Mouse (Mus musculus) left cerebral cortex, postnatal 36 days (tissue): ENCODE measurements around the gene Arid2. TPM values are rescaled to one million over a fixed set of nuclear protein-coding genes. Genes with fewer than 3 reads are reported as not detected.
A peak's percentile ranks its signal among the peaks of the same experiment; 100 is the strongest.
"Not testable (repeated sequence)": the region's sequence is repeated elsewhere in the genome, so short reads cannot be mapped to it uniquely, and the experiment has no call there.

ENCODE experiments used
- DNase-seq, 2 experiments: peaks; one replicate each; pipeline ENCODE4 v3.0.0; 2021 to 2022; ENCODE audit warnings: low spot score in 2 of 2, mixed read lengths in 1 of 2
- intact Hi-C: fragments of 180-260 bp; cut with DNase I; formaldehyde crosslinking; loops from one replicate; pipeline ENCODE4 v1.15.1; 2025
- microRNA-seq: library from miRNA; unstranded; fragments of <30 nt; microRNA quantifications from one replicate; pipeline ENCODE4 v1.2.0, GENCODE M21; 2022
- total RNA-seq, 2 experiments: library from RNA; stranded (reverse); gene quantifications; 2 replicates each; pipeline ENCODE4 v1.2.3; 2021

The Arid2 gene
- total RNA-seq, 2 experiments from 2014 or later, result 32.0 to 38.6 TPM

- intact Hi-C loops, result no loop called here
- no peak for DNase-seq
Measured at GRCm38 (mm10) chr15:96395071-96395470, 107.8 kb downstream of the Arid2 start.

DNA sequence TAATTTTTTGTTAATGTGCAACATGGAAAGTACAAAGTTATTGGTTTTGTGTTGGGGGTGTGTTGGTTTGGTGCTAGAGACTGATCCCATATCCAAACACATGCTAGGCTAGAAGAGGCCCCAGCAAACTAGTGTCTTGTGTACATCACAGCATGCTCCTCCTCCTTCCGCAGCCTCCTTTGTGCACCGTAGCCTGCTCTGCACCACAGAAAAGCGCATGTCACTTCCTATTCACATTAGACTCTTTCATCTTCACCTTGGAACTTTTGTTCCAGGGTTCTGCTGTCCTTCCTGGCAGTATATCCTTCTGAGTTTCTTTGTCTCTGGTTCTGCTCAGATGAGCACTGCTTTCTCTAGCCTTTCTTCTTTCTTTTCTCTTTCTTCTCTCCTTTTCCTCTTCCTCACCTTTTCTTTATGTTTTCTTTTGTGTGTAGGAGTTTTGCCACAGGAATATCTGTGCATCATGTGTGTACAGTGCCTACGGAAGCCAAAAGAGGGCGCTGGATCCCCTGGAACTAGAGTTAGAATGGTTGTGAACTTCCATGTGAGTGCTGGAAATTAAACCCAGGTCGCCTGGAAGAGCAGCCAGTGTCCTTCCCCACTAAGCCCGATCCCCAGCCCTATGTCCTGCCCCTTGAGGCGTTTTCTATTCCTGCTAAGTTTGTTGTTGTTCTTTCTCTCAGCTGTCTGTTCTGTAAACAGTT is 109.5 kb downstream of the Arid2 start:
- no peak for DNase-seq
- intact Hi-C loops, result no loop called here

- DNase-seq, result no peak
- intact Hi-C loops, result no loop called here
Measured at GRCm38 (mm10) chr15:96398333-96398732, 111.0 kb downstream of the Arid2 start.

DNA sequence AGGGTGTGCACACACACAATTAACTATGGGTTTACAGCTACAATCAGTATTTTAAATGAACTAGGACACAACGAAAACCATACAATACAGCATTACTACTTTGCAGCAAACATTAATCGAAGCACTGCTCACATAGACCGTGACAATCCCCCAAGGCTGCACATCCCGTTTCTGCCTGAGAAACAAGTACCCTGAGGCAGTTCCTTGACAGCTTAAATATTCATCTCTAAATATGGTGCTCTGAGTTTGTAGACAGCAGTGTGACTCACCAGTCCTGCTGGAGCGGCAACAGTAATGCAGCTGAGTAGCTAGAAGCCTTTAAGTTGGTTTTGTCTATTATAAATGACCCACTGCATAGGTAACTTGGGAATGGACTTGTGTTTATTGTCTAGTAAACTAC is 118.2 kb downstream of the Arid2 start:
- intact Hi-C loops, result no loop called here
- no peak for DNase-seq

GRCm38 (mm10) chr15:96406253-96406652 is 118.9 kb downstream of the Arid2 start:
- DNase-seq, result no peak
- intact Hi-C loops, result no loop called here

DNA sequence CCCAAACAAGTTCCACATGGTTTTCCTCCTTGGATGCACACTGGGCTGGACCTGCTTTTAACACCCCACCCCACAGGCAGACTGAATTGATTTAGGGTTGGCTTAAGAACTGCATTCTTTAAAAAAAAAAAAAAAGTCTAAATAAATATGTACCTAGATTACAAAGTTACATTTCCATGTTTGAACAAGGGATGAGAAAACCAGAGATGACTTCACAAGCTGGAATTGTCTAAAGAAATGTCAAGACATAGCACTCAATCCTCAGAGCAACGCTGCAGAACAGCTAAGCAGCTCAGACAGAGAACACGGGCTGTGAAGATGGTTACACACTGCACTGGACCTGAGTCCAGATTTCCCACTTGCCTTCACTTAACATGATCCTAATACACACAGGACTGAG is 119.8 kb downstream of the Arid2 start:
- intact Hi-C loops, result no loop called here
- no peak for DNase-seq

- DNase-seq, result peak in 1 of 2 experiments; percentile 27
- intact Hi-C loops, result no loop called here
Measured at GRCm38 (mm10) chr15:96408717-96409121, 121.4 kb downstream of the Arid2 start.

- no peak for DNase-seq
- intact Hi-C loops, result no loop called here
Measured at GRCm38 (mm10) chr15:96418161-96418560, 130.8 kb downstream of the Arid2 start.

DNA sequence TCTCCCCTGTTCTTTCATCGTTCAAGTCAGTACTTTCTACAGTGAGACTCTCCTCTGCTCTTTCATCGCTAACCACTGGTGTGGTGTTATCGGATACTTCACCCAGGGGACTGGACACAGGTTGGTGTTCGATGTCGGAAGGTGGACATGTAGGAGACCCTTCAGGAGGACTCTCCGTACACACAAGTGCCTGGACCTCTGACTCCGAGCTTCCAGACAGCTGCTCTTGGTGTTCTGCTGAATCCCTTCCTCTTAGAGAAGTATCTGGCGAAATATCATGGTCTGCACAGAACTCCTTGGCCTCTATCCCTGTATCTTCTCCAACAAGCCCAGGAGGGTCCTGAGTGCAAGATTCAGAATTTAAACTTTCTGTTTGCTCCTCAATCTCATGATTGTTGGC is 132.6 kb downstream of the Arid2 start:
- intact Hi-C loops, result no loop called here
- no peak for DNase-seq

GRCm38 (mm10) chr15:96434202-96434601 is 146.9 kb downstream of the Arid2 start:
- intact Hi-C loops, result no loop called here
- DNase-seq, result no peak

DNA sequence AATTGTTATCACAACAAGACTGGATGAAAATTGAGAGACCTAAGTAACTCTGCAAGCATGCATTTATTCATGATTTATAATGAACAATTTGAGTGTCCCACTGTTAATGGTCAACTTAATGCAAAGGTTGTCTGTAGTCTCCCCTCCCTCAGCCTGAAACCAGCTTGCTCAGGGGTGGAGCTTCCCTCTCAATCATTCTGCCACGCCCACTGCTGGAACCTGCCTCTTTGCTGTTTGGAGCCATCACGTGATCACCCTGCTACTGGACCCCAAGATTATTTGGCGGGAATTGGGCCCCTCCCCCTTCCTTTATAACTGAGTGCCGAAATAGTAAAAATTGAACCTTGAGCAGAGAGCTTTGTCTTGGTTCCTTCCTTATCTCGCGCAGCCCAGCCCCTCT is 154.2 kb downstream of the Arid2 start:
- DNase-seq, intact Hi-C loops: not testable (repeated sequence)

- intact Hi-C loops, result no loop called here
- no peak for DNase-seq
Measured at GRCm38 (mm10) chr15:96446785-96447184, 159.5 kb downstream of the Arid2 start.

- DNase-seq, result no peak
- intact Hi-C loops, result no loop called here
Measured at GRCm38 (mm10) chr15:96448656-96449299, 161.5 kb downstream of the Arid2 start.

- DNase-seq, result no peak
- intact Hi-C loops, result no loop called here
Measured at GRCm38 (mm10) chr15:96453346-96453745, 166.0 kb downstream of the Arid2 start.

Small RNAs within 50 kb of the gene (microRNA-seq; reads per million reads assigned to microRNA genes)
- not detected for gene Gm25397

Other genes starting within 250 kb of the Arid2 start
- 10 to 100 TPM; 49.7 to 51.0 TPM for gene Scaf11, start 173.3 kb downstream of the Arid2 start, total RNA-seq